Mouse (Mus musculus): ENCODE data around the gene Pan2. TPM values are rescaled to one million over a fixed set of nuclear protein-coding genes. Genes with fewer than 3 reads are reported as not detected.

Pan2 gene
- polyA plus RNA-seq, 1 experiment, result 42.6 TPM

- no peak for TF ChIP-seq POLR2A (IDR thresholded peaks at IDR 0.05; ENCODE audit: borderline replicate concordance, insufficient read depth, low read length)
- TF ChIP-seq CTCF (IDR thresholded peaks at IDR 0.05; ENCODE audit: borderline replicate concordance, insufficient read depth, low read depth, low read length), result peak; percentile 76; the same call in 1 of the 2 replicates
- no peak overlapping the region for H3K4me3 ChIP-seq (replicated peaks; ENCODE audit: insufficient read depth, low read depth, low read length)
- 1% methylated on average over 4 of the region's 4 CpGs for WGBS
- H3K27me3 ChIP-seq (ENCODE audit: control insufficient read depth, insufficient read depth, low read length), result no peaks in the 10 kb centered on the region
- DNase-seq, result peak; percentile 67 to 78
- peaks cover 3% of the 10 kb centered on the region; the same call in 1 of the 2 replicates for H3K4me1 ChIP-seq (ENCODE audit: control insufficient read depth, insufficient read depth, low read length)
- H3K27ac ChIP-seq (ENCODE audit: insufficient read depth, low read length), result no peak overlapping the region
Observed at GRCm38 (mm10) chr10:128335582-128335981, 32.4 kb downstream of the Pan2 start.

DNA sequence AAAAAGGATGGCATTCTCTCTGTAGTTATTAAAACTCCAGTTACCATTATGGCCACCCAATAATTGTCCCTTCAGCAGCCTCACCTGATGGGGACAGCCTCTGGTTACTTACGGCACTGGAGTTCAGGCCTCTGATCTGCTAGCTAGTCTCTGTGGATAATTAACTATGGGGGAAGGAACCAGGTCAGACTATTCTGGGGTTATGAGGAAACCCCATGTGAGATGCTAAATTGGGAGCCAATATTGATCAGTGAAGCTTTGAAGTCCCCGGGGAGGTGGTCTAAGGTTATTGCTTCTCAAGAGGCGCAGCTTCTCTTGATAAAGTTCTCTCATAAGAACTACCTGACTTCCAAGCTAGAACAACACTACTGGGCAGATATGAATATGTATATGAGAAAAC, 33.1 kb downstream of the Pan2 start:
- peaks cover 3% of the 10 kb centered on the region; the same call in 1 of the 2 replicates for H3K4me1 ChIP-seq (ENCODE audit: control insufficient read depth, insufficient read depth, low read length)
- TF ChIP-seq CTCF (IDR thresholded peaks at IDR 0.05; ENCODE audit: borderline replicate concordance, insufficient read depth, low read depth, low read length) (no peak), POLR2A (IDR thresholded peaks at IDR 0.05; ENCODE audit: borderline replicate concordance, insufficient read depth, low read length) (no peak)
- H3K27me3 ChIP-seq (ENCODE audit: control insufficient read depth, insufficient read depth, low read length), result no peaks in the 10 kb centered on the region
- no peak overlapping the region for H3K4me3 ChIP-seq (replicated peaks; ENCODE audit: insufficient read depth, low read depth, low read length)
- no peak overlapping the region for H3K27ac ChIP-seq (ENCODE audit: insufficient read depth, low read length)
- no peak for DNase-seq
- WGBS, result 99% methylated on average over 3 of the region's 3 CpGs

GRCm38 (mm10) chr10:128336597-128336996, 33.5 kb downstream of the Pan2 start:
- Histone ChIP-seq H3K27me3 (ENCODE audit: control insufficient read depth, insufficient read depth, low read length) (no peaks in the 10 kb centered on the region), H3K27ac (ENCODE audit: insufficient read depth, low read length) (no peak overlapping the region), H3K4me3 (replicated peaks; ENCODE audit: insufficient read depth, low read depth, low read length) (no peak overlapping the region), H3K4me1 (ENCODE audit: control insufficient read depth, insufficient read depth, low read length) (peaks cover 3% of the 10 kb centered on the region; the same call in 1 of the 2 replicates)
- DNase-seq, result no peak
- 71% methylated on average over 3 of the region's 3 CpGs for whole genome bisulfite sequencing
- TF ChIP-seq POLR2A (IDR thresholded peaks at IDR 0.05; ENCODE audit: borderline replicate concordance, insufficient read depth, low read length), result no peak
- TF ChIP-seq CTCF (IDR thresholded peaks at IDR 0.05; ENCODE audit: borderline replicate concordance, insufficient read depth, low read depth, low read length), result no peak

- Histone ChIP-seq H3K4me3 (replicated peaks; ENCODE audit: insufficient read depth, low read depth, low read length) (peak within 1 kb of the TSS; percentile 92), H3K27me3 (ENCODE audit: control insufficient read depth, insufficient read depth, low read length) (no peaks in the 10 kb centered on the region), H3K27ac (ENCODE audit: insufficient read depth, low read length) (peak within 1 kb of the TSS; percentile 82), H3K4me1 (ENCODE audit: control insufficient read depth, insufficient read depth, low read length) (peaks cover 3% of the 10 kb centered on the region; the same call in 1 of the 2 replicates)
- peak; percentile 70 for TF ChIP-seq POLR2A (IDR thresholded peaks at IDR 0.05; ENCODE audit: borderline replicate concordance, insufficient read depth, low read length)
- TF ChIP-seq CTCF (IDR thresholded peaks at IDR 0.05; ENCODE audit: borderline replicate concordance, insufficient read depth, low read depth, low read length), result no peak
- under 1% methylated on average over 61 of the region's 61 CpGs for WGBS
- peak; percentile 96 to 98 for DNase-seq
Observed at GRCm38 (mm10) chr10:128337306-128338181, 34.4 kb downstream of the Pan2 start, which contains the start of gene Cs. Gene Cs, plus strand, starts transcription at chr10:128337734.

GRCm38 (mm10) chr10:128338415-128338814, 35.3 kb downstream of the Pan2 start:
- Histone ChIP-seq H3K27ac (ENCODE audit: insufficient read depth, low read length) (peak overlapping the region; percentile 82), H3K4me3 (replicated peaks; ENCODE audit: insufficient read depth, low read depth, low read length) (peak overlapping the region; percentile 83), H3K4me1 (ENCODE audit: control insufficient read depth, insufficient read depth, low read length) (peaks cover 3% of the 10 kb centered on the region; the same call in 1 of the 2 replicates), H3K27me3 (ENCODE audit: control insufficient read depth, insufficient read depth, low read length) (no peaks in the 10 kb centered on the region)
- 8% methylated on average over 5 of the region's 5 CpGs for WGBS
- no peak for TF ChIP-seq POLR2A (IDR thresholded peaks at IDR 0.05; ENCODE audit: borderline replicate concordance, insufficient read depth, low read length)
- TF ChIP-seq CTCF (IDR thresholded peaks at IDR 0.05; ENCODE audit: borderline replicate concordance, insufficient read depth, low read depth, low read length), result no peak
- DNase-seq, result no peak

- peaks cover 3% of the 10 kb centered on the region; the same call in 1 of the 2 replicates for H3K4me1 ChIP-seq (ENCODE audit: control insufficient read depth, insufficient read depth, low read length)
- WGBS, result 7% methylated on average over 2 of the region's 2 CpGs
Observed at GRCm38 (mm10) chr10:128338948-128339347, 35.8 kb downstream of the Pan2 start.

DNA sequence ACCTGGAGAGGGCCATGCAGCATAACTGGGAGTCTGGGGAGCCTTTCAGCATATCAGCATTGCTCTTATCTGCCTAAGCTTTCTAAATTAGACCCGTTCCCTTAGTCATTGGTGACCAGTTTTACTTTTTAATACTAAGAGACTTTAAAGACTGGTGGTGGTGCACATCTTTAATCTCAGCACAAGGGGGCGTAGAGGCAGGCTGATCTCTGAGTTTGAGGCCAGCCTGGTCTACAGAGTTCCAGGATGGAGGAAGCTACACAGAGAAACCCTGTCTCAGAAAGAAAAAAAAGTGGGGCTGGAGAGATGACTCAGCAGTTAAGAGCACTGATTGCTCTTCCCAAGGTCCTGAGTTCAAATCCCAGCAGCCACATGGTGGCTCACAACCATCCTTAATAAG, 37.1 kb downstream of the Pan2 start:
- DNase-seq, result no peak
- Histone ChIP-seq H3K27ac (ENCODE audit: insufficient read depth, low read length) (no peak overlapping the region), H3K4me3 (replicated peaks; ENCODE audit: insufficient read depth, low read depth, low read length) (no peak overlapping the region), H3K27me3 (ENCODE audit: control insufficient read depth, insufficient read depth, low read length) (no peaks in the 10 kb centered on the region), H3K4me1 (ENCODE audit: control insufficient read depth, insufficient read depth, low read length) (peaks cover 3% of the 10 kb centered on the region; the same call in 1 of the 2 replicates)
- whole genome bisulfite sequencing, result 73% methylated on average over 2 of the region's 2 CpGs
- no peak for TF ChIP-seq POLR2A (IDR thresholded peaks at IDR 0.05; ENCODE audit: borderline replicate concordance, insufficient read depth, low read length)
- peak; percentile 9; the same call in 1 of the 2 replicates for TF ChIP-seq CTCF (IDR thresholded peaks at IDR 0.05; ENCODE audit: borderline replicate concordance, insufficient read depth, low read depth, low read length)

More at GRCm38 (mm10) chr10:128338948-128339347, 35.8 kb downstream of the Pan2 start:
- no peak for DNase-seq
- no peaks in the 10 kb centered on the region for H3K27me3 ChIP-seq (ENCODE audit: control insufficient read depth, insufficient read depth, low read length)
- TF ChIP-seq CTCF (IDR thresholded peaks at IDR 0.05; ENCODE audit: borderline replicate concordance, insufficient read depth, low read depth, low read length) (no peak), POLR2A (IDR thresholded peaks at IDR 0.05; ENCODE audit: borderline replicate concordance, insufficient read depth, low read length) (no peak)
- peak overlapping the region; percentile 83 for H3K4me3 ChIP-seq (replicated peaks; ENCODE audit: insufficient read depth, low read depth, low read length)
- no peak overlapping the region for H3K27ac ChIP-seq (ENCODE audit: insufficient read depth, low read length)
